Mouse (Mus musculus) monocyte, adult 5-6 weeks (primary cell): ENCODE results near the gene Mmp21. TPM values are rescaled to one million over a fixed set of nuclear protein-coding genes. Genes with fewer than 3 reads are reported as not detected.
"Not testable (repeated sequence)": the region's sequence is repeated elsewhere in the genome, so short reads cannot be mapped to it uniquely, and the experiment has no call there.

Experiments
- ATAC-seq: fragments of 153-309, 156-312 bp; replicated peaks from 2 replicates; pipeline ENCODE4 v1.8.0; 2017; ENCODE audit warnings: mild to moderate bottlenecking; ENCODE audit not compliant: low TSS enrichment, insufficient number of reproducible peaks, severe bottlenecking, poor library complexity, low FRiP score
- total RNA-seq: library from RNA; stranded (forward); fragments of 200-1000, 200-491, 200-594 nt; gene quantifications from 3 replicates; pipeline ENCODE4 v1.2.3, GENCODE M21; 2017

Mmp21 gene
- total RNA-seq, result not detected in 3 replicates

DNA sequence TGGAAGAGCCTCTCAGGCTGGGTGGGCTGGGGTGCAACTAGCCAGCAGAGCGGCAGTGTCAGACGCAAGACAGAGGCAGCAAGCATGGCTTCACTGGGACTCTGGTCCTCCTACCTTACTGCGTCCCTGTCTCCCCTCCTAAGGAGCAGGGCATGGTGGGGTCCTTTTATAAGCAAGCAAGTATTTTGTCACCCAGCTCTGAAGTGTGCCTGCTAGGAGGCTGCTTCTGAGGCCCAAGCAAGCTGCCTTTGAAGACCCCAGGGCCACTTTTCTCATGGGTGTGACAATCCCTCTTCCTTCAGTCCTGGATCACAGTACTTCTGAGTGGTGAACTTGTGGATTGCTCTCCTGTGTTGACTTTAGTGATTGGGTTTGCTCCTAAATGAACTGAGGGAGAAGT is at the start of gene Mmp21:
Mmp21 (minus strand) TSS at position 101 of the 400 bp plus-strand sequence.
- no peak for ATAC-seq

GRCm38 (mm10) chr7:133729351-133729750 is 49.5 kb upstream of the Mmp21 start:
- no peak for ATAC-seq

GRCm38 (mm10) chr7:133727027-133727426 is 47.2 kb upstream of the Mmp21 start:
- ATAC-seq, result no peak

DNA sequence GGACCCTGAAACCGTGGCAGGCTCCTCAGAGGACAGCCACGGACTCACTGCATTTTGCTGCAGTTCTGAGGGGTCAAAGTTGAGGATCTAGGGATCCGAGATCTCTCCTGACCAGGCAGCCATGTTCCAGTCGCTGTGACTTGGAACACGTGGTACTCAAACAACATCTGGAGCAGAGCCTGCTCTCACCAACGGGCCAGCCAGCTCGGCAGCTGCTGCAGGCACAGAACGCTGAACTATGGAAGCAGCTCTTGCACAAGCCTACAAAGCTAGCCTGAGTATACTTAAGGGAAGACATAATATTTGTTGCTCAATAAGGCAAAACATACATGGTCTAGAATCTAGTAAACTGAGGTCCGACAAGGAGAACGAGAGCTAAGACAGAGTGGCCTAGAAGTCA is 45.7 kb upstream of the Mmp21 start:
- ATAC-seq, result no peak

- no peak for ATAC-seq
Measured at GRCm38 (mm10) chr7:133724844-133725243, 45.0 kb upstream of the Mmp21 start.

DNA sequence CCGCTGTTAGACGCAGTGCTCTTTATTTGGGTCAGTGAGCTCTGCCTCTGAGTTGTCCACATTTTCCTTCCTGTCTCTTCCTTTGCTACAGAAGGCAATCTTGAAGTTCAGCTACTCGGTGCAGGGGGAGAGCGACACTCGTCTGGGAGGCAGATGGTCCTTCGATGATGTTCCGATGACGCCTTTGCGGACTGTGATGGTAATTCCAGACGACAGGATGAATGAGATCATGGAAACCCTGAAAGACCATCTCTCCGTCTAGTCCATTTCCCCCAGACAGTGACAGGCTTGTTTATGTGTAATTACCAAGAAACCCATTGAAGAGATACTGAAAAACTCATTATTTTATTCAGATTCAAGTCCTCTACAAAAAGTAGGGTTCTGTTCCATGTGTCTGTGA is 40.8 kb upstream of the Mmp21 start:
- ATAC-seq, result no peak

DNA sequence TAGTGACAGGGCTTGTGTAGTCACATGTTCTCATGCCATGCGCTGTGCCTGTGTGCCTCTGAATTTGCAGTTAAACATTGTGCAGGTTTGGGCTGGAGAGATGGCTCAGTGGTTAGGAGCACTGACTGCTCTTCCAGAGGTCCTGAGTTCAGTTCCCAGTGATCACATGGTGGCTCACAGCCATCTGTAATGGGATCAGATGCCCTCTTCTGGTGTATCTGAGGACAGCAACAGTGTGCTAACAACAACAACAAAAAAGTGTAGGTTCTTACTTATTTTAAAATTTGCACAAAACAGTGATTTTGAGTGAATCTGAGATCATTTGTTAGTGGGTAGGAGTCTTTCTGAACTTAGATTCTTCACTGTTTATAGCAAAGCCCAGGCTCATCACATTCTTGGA is 38.7 kb upstream of the Mmp21 start:
- ATAC-seq, result no peak

DNA sequence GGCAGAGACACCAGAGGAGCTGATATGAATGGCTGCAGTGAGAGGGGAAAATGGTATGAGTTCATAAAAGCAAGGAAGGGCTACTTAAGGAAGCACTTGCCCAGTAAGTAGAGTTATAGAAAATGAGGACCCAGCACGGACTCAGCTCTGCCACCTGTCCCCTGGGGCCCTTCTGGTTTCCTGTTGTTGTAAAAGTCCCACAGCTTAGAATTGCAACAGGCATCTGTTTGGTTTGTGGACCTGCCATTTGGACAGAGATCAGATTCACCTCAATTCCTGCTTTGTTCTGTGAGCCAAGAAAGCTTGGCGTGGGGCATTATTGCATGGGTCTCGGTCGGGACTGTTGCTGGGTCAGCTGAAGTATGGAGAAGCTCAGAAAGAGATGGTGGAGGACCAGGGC is 35.5 kb upstream of the Mmp21 start:
- ATAC-seq, result no peak

GRCm38 (mm10) chr7:133707301-133707700 is 27.4 kb upstream of the Mmp21 start:
- ATAC-seq, result no peak

DNA sequence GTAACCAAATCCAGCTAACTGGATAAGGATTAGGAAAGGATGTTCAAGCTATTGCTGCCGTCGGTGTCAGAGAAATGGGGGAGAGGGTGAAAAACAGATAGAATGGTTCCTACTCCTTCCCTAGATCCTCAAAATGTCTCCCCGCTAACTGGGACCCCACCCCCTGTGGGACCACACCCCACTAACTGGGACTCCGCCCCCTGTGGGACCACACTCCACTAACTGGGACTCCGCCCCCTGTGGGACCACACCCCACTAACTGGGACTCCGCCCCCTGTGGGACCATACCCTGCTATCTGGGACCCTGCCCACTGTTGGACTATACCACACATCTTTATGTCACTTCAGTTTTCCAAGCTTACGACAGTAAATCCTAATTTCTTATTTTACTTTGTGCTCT is 24.0 kb upstream of the Mmp21 start:
- no peak for ATAC-seq

DNA sequence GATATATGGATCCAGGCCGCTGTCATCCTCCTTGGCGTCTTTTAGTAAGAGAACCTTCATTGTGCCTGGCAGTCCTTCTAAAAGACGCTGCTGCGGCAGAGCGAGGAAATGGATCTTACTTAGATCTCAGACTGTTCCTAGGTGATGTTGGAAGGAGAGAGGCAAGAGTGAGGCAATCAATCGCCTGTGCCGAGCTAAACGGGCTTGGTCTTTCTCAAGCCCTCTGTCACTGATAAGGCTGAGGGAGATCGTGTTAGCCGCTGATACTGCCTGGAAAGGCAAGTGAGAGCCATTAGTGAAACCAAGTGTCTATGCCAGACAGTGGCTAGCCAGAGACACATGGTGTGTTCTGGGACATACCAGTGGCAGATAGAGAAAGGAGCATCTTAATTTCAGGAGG is 22.5 kb upstream of the Mmp21 start:
- no peak for ATAC-seq

- ATAC-seq, result no peak
Measured at GRCm38 (mm10) chr7:133701366-133701765, 21.5 kb upstream of the Mmp21 start.

GRCm38 (mm10) chr7:133699885-133700284 is 20.0 kb upstream of the Mmp21 start:
- no peak for ATAC-seq

DNA sequence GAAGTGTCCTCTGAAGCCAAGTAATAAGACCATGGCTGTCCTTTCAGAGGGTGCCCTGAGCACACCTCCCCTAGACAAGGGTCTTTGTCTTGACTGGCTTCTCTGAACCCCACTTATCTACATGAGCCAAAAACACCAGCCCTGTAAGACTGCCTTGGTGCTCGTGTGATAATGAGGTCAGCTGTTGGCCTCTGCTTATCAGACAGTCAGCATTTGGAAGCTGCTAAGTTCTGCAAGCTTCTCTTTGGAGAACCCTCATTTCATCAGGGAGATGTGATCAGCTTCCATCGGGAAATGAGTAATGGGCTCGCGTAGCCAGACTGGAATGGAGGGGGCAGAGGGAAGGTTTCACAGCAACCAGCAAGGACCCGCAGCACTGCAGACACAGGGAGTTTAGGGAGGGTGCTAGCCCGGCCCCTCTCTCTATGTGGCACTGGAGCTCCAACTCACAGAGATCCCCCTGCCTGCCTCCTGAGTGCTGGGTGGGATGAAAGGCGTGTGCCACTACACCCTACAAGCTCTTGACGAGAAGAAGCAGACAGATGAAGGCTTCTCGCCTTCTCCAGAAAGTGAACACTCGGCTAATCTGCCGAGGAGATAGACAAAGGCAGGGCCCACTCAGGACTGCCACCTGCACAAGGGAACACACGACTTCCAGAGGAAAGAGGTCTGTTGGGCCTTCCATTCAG is 18.3 kb upstream of the Mmp21 start:
- ATAC-seq, result no peak

- ATAC-seq, result not testable (repeated sequence)
Measured at GRCm38 (mm10) chr7:133685644-133686043, 5.8 kb upstream of the Mmp21 start.

DNA sequence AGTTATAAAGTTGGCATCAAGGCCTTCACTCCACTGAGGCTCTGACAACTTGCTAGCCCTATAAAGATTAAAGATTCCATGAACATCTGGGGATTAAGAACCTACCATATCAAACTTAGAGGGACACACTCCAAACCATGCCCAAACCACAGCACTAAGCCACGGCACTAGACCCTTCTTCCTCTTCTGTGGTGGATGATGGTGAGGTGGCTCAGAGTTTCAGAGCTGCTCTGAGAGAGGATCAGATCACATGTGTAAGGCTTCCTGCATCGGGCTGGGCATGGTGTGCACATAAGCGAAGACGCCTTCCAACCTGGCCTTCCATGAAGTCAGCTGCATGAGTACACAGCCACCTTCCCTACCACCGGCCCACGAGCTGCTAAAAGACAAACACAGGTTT is 4.8 kb upstream of the Mmp21 start:
- ATAC-seq, result no peak

GRCm38 (mm10) chr7:133684110-133684509 is 4.2 kb upstream of the Mmp21 start:
- ATAC-seq, result no peak

- no peak for ATAC-seq
Measured at GRCm38 (mm10) chr7:133683626-133684025, 3.8 kb upstream of the Mmp21 start.

DNA sequence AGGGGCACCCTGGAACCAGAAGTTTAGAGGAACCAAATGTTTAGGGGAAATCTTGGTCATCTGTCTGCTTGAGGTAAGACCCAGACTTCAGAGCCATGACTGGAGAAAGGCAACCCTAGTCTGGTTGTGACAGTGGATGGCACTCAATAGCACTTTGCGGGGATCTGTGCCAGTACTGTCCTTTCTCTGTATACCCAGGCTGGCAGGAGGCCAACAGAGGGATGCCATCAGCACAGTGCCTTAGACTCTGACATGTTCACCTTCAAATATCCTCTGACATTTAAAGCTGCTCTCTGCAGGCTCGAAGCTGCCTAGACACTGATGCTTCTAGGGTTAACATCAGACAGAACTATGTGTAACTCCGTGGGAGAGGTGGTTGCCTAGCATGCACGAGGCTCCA is 422 bp downstream of the Mmp21 start:
- ATAC-seq, result no peak

- no peak for ATAC-seq
Measured at GRCm38 (mm10) chr7:133678716-133679115, 1.1 kb downstream of the Mmp21 start.

DNA sequence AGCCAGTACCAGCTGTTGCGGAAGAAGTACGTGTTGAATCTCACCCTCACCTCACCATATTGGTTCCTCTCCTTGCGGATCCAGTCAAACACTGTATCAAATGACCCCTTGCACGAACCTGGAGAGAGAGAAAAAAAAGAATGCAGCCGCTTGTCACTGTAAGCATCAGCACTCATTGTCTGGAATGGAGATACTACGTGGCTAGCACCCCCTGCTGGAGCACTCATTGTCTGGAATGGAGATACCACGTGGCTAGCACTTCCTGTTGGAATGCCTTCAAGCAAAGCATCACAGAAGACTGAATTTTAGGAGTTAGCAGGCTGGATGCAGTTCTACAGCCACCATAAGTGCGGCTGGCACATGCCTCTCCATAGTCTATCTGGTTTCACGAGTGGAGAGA is 3.9 kb downstream of the Mmp21 start:
- no peak for ATAC-seq
